Mouse (Mus musculus) urinary bladder, postnatal 4 days (tissue): ENCODE measurements around the gene Esrp2.

Experiments used
- DNase-seq, 2 experiments: peaks; one replicate each; pipeline ENCODE4 v3.0.0; 2021 to 2022; ENCODE audit warnings: low spot score in 2 of 2

The Esrp2 gene

DNA sequence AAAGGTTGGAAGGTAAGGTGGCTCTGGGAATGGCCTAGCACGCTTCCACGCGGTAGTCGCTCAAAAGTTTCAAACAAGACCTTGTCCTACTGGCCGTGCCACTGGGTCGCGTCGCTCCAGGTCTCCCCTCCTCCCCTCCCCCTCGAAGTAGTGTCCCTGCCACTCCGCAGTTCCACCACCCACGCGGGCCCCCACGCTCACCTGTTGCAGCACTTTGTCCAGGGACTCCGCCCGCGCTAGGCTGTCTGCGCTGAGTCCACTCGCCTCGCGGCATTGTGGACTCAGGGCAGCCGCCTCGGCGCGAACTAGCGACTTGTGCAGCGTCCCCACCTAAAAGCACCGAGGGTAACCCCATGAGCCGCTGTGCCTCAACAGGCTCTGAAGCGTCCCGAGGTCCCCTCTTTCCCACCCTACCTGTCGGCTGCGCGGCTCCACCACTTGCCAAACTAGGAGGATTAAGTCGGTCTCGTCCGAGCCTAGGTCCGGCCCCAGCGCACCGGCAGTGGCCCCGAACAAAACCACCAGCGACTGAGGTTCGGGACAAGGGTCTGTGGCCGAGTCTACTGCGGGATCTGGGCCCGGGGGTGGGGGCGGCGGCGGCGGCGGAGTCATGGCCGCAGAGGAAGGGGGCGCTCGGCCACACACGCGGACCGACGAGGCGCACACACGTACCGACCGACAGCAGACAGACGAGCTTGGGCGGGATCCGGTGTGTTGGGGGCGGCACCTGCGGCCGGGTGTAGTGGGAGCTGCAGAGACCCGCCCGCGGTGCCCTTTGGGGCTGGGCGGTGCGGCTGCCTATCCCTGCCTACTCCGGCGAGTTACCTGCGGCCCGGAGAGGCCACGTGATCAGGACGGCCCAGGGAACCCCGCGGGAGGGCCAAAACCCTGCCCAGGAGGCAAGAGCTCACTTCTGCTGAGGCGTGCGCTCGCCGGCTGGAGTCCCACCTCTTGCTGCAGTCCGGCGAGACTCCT, at the start of gene Esrp2:
Gene Esrp2 (minus strand): TSS at position 819 of the 975 bp plus-strand sequence.
- DNase-seq = peak; percentile 74 to 79

DNA sequence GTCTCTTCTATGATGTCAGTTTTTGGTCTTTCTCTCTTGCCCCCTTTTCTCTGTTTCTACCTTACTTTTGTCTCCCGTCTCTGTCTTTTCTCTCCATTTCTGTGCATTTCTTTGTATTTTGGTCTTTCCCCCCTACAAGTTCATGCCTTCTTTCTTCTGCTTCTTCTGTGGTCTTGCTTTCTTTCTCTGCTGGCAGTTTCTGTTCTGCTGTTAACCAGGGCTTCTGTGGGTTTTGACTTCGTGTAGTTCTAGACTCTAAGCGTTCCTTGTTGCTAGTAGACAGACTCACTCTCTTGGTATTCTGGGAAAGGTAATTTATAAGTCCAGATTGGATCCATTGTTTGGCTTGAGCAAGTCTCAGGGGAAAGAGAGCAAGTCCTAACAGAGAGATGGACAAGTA, 49.6 kb upstream of the Esrp2 start:
- no peak for DNase-seq

DNA sequence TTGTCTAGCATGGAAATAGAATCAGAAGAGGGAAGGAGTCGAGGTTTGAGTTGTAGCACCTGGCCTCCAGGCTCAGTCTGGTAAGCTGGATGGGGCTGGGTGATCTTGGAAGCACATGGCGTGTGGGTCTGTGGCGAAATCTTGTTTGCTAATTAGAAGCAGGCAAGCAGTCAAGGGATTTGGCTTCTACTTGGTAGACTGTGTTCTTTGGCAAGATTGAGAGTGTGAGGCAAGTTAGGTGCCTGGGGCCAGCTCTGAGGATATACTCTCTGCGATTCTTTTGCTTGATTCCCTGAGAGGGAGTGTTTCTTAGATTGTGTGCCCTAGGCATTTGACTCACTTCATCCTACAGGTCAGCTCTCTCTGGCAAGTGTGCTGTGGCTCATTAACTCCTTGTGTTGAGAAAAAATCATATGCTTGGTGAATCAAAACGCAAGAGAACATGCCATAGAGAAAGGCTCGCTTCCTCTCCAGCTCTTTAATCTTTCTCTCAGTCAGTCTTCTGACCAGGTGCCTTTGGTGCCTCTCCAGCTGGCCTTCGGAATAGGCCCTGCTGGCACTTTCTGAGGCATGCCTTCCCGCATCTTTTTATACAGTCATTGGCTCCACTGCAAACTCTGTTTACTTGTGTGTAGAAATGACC, 49.0 kb upstream of the Esrp2 start:
- no peak for DNase-seq

- no peak for DNase-seq
Observed at GRCm38 (mm10) chr8:106178428-106178827, 41.7 kb upstream of the Esrp2 start.

DNA sequence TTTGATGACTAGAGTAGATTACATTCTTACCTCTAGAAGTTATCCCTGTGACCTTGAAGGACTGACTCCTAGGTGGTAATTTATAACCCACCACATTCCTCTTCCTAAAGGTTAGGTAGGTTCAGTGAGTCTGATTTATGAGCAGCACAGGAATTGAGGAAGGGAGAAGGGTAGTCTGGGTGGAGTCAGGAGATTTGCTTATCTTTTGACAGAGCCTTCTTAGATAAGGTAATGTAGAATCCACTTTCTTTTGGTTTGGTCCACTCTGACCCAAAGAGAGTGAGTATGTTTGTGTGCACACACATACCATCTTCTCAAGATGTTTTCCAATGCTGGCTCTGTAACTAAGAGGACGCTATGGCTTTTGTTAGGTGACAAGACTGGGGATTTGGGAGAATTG, 40.8 kb upstream of the Esrp2 start:
- DNase-seq = no peak

DNA sequence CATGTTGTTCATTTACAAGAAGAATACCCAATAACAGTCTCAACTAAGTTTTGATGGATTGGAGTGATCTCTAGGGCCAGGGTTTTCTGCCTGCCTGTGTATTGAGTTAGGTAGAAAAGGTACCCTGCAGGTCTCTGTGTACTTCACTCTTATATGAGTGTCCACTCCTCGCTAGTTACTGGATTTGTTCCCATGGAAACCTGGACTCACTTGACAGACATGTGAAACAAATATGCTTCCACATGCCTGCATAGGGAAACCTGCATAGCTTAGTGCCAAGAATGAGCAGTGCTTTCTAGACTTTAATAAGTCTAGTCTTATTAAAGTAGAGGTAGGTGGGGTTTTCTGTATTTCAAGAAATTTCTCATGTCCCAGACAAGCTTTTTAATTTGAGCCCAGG, 40.1 kb upstream of the Esrp2 start:
- DNase-seq = no peak

DNA sequence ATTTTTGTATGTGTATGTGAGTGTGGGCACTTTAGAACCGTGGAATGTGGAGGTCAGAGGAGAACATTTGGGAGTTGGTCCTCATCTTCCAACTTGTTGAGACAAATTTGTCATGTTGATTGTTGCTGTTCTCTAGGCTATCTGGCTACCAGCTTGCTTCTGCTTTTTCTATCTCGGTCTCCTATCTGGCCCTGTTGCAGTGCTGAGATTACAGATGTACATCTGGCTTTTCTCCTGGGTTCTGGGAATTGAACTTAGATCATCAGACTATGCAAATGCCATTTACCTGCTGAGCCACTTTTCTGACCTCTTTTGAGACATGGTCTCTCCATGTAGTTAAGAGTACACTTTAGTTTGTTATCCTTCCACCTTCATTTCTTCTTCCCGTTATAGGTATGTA, 36.8 kb upstream of the Esrp2 start:
- DNase-seq = no peak

GRCm38 (mm10) chr8:106169934-106170480, 33.2 kb upstream of the Esrp2 start:
- no peak for DNase-seq

DNA sequence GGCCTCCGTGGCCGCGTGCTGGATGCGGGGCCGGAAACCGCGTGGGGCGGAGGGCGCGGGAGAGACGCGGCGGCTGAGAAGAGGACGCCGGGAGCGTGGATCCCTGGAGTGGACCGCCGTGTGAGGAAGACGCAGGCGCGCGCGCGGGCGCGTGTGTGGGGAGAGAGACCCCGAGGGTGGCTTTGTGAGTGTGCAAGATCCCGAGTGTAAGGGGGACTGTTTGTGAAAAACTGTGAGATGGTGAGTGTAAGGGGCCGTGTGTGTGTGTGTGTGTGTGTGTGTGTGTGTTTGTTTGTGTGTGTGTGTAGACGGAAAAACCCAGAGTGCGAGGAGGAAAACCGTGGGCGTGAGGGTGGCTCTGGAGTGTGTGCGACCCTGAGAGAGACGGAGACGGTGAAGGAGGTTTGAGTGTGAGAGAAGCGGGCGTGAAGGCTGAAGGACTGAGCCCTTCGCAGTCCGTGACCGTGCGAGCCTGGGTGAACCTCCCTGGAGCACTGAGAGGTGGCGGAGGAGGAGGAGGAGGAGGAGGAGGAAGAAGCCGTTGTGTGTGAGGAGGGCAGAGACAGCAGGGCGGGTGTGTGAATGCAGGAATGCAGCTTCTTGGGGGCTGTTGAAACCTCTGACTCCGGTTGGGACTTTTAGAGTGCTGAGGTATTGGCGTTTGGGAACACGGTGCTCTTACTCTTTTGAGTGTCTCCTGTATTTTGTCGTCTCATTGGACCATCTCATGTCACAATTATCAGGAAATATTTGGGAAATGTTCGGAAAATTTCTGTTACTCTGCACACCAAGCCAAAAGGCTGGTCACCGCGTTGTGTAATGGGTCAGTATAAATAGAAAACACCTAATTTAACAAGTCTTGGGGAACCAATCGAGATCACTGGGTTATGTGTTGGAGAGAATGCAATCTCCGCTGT, 32.5 kb upstream of the Esrp2 start:
- peak in 1 of 2 experiments; percentile 68 for DNase-seq

DNA sequence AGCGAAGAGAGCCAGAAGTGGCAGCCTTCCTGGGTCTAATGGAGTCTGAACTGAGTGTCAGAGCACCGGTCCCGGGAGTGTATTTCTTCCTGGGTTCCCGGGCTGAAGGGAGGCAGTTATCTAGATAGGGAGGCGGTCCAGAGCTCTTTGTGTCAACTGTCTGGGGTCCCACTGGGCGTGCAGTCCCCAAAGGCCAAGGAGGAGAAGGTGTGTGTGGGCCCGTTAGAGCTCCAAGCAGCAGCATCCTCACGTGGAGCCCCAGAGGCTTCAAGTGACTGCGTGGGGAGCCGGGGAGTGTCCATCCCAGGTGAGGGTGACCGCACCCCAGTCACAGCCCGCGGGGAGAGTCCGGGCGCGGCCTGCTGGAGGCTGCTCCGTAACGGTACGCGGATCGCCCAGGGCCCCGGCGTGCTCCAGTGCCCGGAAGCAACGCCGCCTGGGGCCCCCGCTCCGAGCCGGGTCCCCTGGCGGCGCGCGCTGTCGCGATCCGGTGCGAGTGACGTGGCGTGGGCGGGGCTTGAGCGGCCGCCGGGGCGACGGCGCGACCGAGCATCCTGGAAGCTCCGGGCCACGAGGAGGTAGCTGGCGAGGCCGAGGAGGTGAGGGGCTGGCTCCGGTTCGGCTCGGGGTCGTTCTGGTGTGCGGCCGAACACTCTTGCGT, 31.7 kb upstream of the Esrp2 start, which contains the start of gene Slc7a6:
Gene Slc7a6 (plus strand): TSS at position 502 of the 661 bp plus-strand sequence.
- peak; percentile 72 to 82 for DNase-seq

GRCm38 (mm10) chr8:106165460-106165859, 28.7 kb upstream of the Esrp2 start:
- peak in 1 of 2 experiments; percentile 77 for DNase-seq

- no peak for DNase-seq
Observed at GRCm38 (mm10) chr8:106163251-106163650, 26.5 kb upstream of the Esrp2 start.

- DNase-seq = no peak
Observed at GRCm38 (mm10) chr8:106159876-106160275, 23.1 kb upstream of the Esrp2 start.

DNA sequence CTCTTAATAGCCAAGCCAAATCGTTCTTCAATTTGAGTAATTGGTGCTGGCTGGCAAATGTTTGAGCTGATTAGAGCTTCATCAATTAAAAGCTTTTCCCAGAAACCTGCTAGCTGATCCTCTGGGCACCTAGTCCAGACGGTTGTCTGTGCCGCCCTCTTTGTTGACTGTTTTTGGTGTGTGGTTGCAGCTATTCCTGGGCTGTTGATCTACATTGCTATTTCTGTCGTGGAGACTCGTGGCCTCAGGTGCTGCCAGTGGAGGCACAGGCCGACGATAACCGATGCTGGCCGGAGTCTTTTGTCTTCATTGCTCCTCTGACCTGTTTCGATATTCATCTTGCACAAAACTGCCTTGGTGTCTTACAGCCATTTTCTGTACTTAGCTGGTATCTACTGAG, 21.6 kb upstream of the Esrp2 start:
- DNase-seq = no peak

GRCm38 (mm10) chr8:106157419-106157818, 20.6 kb upstream of the Esrp2 start:
- DNase-seq = no peak

GRCm38 (mm10) chr8:106152876-106153275, 16.1 kb upstream of the Esrp2 start:
- DNase-seq = no peak

- DNase-seq = no peak
Observed at GRCm38 (mm10) chr8:106151041-106151440, 14.3 kb upstream of the Esrp2 start.

DNA sequence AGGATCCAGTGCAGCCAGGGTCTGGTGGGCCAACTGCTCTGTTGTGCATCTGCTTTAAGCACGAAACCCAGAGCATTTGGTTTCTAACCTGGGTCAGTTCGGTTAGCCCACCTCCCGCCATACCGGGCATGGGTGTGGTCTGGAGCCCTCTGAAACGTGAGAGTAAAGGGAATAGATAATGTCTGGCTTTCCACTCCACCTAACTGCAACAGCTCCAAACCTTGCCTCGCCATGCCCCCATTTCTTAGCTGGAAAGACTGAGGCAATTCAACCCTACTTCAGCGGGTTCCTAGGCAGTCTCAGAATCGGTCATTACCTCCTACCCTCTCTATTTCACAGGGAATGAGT, 13.9 kb upstream of the Esrp2 start:
- DNase-seq = no peak

- DNase-seq = peak; percentile 85 to 91
Observed at GRCm38 (mm10) chr8:106149801-106150652, 13.3 kb upstream of the Esrp2 start, which contains the start of gene Pla2g15. Pla2g15 (plus strand) TSS chr8:106150399.

DNA sequence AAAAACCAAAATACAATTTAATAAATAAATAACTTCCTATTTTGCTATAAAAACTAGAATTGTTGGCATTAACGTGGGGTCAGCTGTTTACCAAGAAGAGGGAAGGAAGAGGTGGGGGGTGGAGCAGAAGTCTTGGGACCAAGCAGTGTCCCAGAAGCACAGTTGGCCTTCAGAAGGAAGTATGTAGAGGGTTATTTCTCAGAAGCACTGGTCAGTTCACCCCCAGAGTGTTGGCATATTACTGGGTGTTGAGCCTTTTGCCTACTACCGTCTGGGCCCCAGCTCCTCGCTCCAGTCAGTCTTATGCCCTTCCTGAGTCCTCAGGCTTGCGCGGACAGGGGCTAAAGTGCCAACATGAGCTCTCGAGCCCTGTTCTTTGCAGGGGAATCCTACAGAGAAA, 12.3 kb upstream of the Esrp2 start:
- DNase-seq = no peak
